Mouse (Mus musculus): ENCODE measurements at regions not wholly inside any gene's neighbourhood (a gene's known extent, or its start where the extent isn't known, plus 50 kb on each side); places are given as distances from the start of the nearest gene placed in this dataset.

DNA sequence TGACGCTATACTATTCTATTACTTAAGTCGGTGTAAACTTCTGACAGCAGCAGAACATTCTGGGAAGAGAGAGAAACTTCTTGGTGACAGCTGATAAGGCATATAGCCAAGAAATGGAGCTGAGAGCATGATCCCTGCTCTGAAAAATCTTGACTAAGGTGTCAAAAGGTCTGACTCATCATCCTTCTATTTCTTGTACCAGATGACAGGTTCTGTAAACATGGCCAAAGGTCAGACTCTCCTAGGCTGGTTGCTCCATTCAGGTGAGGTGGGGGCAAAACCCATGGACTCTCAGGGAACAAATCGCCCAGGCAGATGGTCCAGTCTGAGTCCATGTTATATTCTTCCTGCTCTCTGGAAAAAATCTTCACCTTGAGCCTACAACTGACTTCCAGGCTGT is 283.5 kb downstream of the Lmo7 start:
- DNase-seq (ENCODE audit: low spot score): no peak
- no peak overlapping the region for H3K4me3 ChIP-seq (ENCODE audit: low read depth, low read length)
- 85% methylated on average over 3 of the region's 3 CpGs for WGBS

DNA sequence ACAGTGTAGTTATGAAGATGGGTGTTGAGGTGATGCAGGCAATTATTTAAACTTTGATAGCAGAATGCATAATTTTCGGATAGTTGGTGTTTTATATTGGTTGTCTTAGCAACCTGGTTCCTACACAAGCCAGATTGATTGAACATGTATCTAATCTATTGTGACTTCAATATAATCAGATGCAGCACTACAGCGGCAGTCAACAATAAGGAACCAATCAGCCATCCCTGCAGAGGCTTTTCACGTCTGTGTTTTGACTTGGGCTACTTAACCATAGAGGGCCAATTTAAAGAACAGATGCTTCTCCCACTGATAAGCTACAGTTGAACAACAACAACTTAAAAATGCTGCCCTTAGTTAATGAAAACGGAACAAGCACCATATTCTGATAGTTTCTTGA is 267.8 kb downstream of the Lmo7 start:
- WGBS: 49% methylated on average over 4 of the region's 4 CpGs
- Histone ChIP-seq H3K27ac (ENCODE audit: low read depth, low read length) (no peak overlapping the region), H3K36me3 (ENCODE audit: control insufficient read depth, insufficient read depth, low read length) (no peaks in the 10 kb centered on the region), H3K9ac (ENCODE audit: low read length) (no peak overlapping the region), H3K4me2 (ENCODE audit: low read depth, low read length, severe bottlenecking) (no peak overlapping the region), H3K4me1 (replicated peaks; ENCODE audit: control insufficient read depth, insufficient read depth, low read length) (no peaks in the 10 kb centered on the region), H3K4me3 (ENCODE audit: low read depth, low read length) (no peak overlapping the region), H3K9me3 (ENCODE audit: control insufficient read depth, low read length) (no peaks in the 10 kb centered on the region), H3K27me3 (ENCODE audit: control insufficient read depth, insufficient read depth, low read length) (no peaks in the 10 kb centered on the region)
- no peak for ATAC-seq (replicated peaks; ENCODE audit: low FRiP score)
- DNase-seq (ENCODE audit: low spot score): no peak

More for the DNA sequence above, 283.5 kb downstream of the Lmo7 start:
- Histone ChIP-seq H3K4me1 (replicated peaks; ENCODE audit: control insufficient read depth, insufficient read depth, low read length) (no peaks in the 10 kb centered on the region), H3K36me3 (ENCODE audit: control insufficient read depth, insufficient read depth, low read length) (no peaks in the 10 kb centered on the region), H3K9ac (ENCODE audit: low read length) (no peak overlapping the region), H3K9me3 (ENCODE audit: control insufficient read depth, low read length) (no peaks in the 10 kb centered on the region), H3K27ac (ENCODE audit: low read depth, low read length) (no peak overlapping the region), H3K27me3 (ENCODE audit: control insufficient read depth, insufficient read depth, low read length) (no peaks in the 10 kb centered on the region), H3K4me2 (ENCODE audit: low read depth, low read length, severe bottlenecking) (no peak overlapping the region)
- no peak for ATAC-seq (replicated peaks; ENCODE audit: low FRiP score)

DNA sequence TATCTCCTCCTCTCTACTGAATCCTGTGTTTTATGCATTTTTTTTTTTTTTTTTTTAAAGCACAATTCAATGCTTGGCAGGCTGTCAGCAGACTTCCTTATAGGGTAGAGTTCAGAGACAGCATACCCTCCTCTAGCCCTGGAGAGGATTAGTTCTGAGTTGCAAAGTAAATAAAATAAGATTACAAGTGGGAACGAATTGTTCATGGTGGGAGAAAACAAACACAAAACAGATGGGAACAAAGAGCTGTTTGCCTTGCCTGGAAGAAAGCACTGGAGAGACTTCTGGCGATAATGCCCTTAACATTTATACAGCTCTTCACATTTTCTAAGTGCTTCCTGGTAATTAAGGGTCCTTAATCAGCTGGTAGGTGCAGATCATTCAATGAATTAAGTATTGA is 254.6 kb downstream of the Lmo7 start:
- no peak overlapping the region for H3K4me2 ChIP-seq (ENCODE audit: low read depth, low read length, severe bottlenecking)
- no peaks in the 10 kb centered on the region for H3K27me3 ChIP-seq (ENCODE audit: control insufficient read depth, insufficient read depth, low read length)
- DNase-seq (ENCODE audit: low spot score) (no peak), ATAC-seq (replicated peaks; ENCODE audit: low FRiP score) (no peak)
- no peak overlapping the region for H3K27ac ChIP-seq (ENCODE audit: low read depth, low read length)
- no peak overlapping the region for H3K4me3 ChIP-seq (ENCODE audit: low read depth, low read length)
- 22% methylated on average over 2 of the region's 2 CpGs for WGBS
- H3K36me3 ChIP-seq (ENCODE audit: control insufficient read depth, insufficient read depth, low read length): no peaks in the 10 kb centered on the region
- no peaks in the 10 kb centered on the region for H3K4me1 ChIP-seq (replicated peaks; ENCODE audit: control insufficient read depth, insufficient read depth, low read length)
- H3K9ac ChIP-seq (ENCODE audit: low read length): no peak overlapping the region
- no peaks in the 10 kb centered on the region for H3K9me3 ChIP-seq (ENCODE audit: control insufficient read depth, low read length)

Measured in forebrain, embryonic 11.5 days (tissue).